Mouse (Mus musculus) T-helper 1 cell (primary cell): Measurements from ENCODE around the gene Gga3.

Experiments
- in situ Hi-C: fragments of 300-600 bp; cut with MboI, MseI; formaldehyde crosslinking; loops from one replicate; pipeline ENCODE4 v1.15.1; 2025; ENCODE audit warnings: high pct_unique_total_duplicates

The Gga3 gene

GRCm38 (mm10) chr11:115630532-115631504 is 27.0 kb upstream of the Gga3 start:
- in situ Hi-C loops, result no loop called here

- in situ Hi-C loops, result no loop called here
Measured at GRCm38 (mm10) chr11:115629734-115630531, 26.1 kb upstream of the Gga3 start.

GRCm38 (mm10) chr11:115628465-115629101 is 24.7 kb upstream of the Gga3 start:
- in situ Hi-C loops, result no loop called here

- in situ Hi-C loops, result no loop called here
Measured at GRCm38 (mm10) chr11:115627705-115628464, 24.0 kb upstream of the Gga3 start, which contains the start of gene Slc25a19. Slc25a19 (minus strand) TSS chr11:115628295.

- in situ Hi-C loops, result no loop called here
Measured at GRCm38 (mm10) chr11:115626824-115627616, 23.2 kb upstream of the Gga3 start.

GRCm38 (mm10) chr11:115625877-115626276 is 22.0 kb upstream of the Gga3 start:
- in situ Hi-C loops, result no loop called here

- in situ Hi-C loops, result no loop called here
Measured at GRCm38 (mm10) chr11:115623487-115624070, 19.7 kb upstream of the Gga3 start.

GRCm38 (mm10) chr11:115619949-115620348 is 16.1 kb upstream of the Gga3 start:
- in situ Hi-C loops, result no loop called here

- in situ Hi-C loops, result no loop called here
Measured at GRCm38 (mm10) chr11:115618732-115619516, 15.1 kb upstream of the Gga3 start.

GRCm38 (mm10) chr11:115618001-115618400 is 14.2 kb upstream of the Gga3 start:
- in situ Hi-C loops, result no loop called here

GRCm38 (mm10) chr11:115616893-115617292 is 13.0 kb upstream of the Gga3 start:
- in situ Hi-C loops, result no loop called here

GRCm38 (mm10) chr11:115616371-115616770 is 12.5 kb upstream of the Gga3 start:
- in situ Hi-C loops, result no loop called here

GRCm38 (mm10) chr11:115615875-115616274 is 12.0 kb upstream of the Gga3 start:
- in situ Hi-C loops, result no loop called here

- in situ Hi-C loops, result no loop called here
Measured at GRCm38 (mm10) chr11:115615108-115615825, 11.4 kb upstream of the Gga3 start.

- in situ Hi-C loops, result no loop called here
Measured at GRCm38 (mm10) chr11:115614346-115615107, 10.7 kb upstream of the Gga3 start.

GRCm38 (mm10) chr11:115613138-115613945 is 9.5 kb upstream of the Gga3 start:
- in situ Hi-C loops, result no loop called here
